Mouse (Mus musculus) embryonic facial prominence, embryonic 13.5 days (tissue): Measurements from ENCODE around the gene Phf1. TPM values are rescaled to one million over a fixed set of nuclear protein-coding genes. Genes with fewer than 3 reads are reported as not detected.

Experiments used
- ATAC-seq: fragments of 200-750 bp; cut with Nextera tagmentation; 2 replicates; pipeline ENCODE4 v1.8.0; 2017; ENCODE audit warnings: low read depth; ENCODE audit not compliant: insufficient number of reproducible peaks, insufficient read depth, low FRiP score, low TSS enrichment
- H3K27ac ChIP-seq: fragments of 300-500 bp; sonication (generic); 2 replicates; pipeline ENCODE4 v1.5.1; 2015; ENCODE audit warnings: moderate library complexity, mild to moderate bottlenecking, inconsistent platforms
- H3K27me3 ChIP-seq: fragments of 300-500 bp; sonication (generic); 2 replicates; pipeline ENCODE4 v1.6.1; 2015; ENCODE audit warnings: mild to moderate bottlenecking, inconsistent platforms
- H3K36me3 ChIP-seq: fragments of 300-500 bp; sonication (generic); 2 replicates; pipeline ENCODE4 v1.6.1; 2015; ENCODE audit warnings: mild to moderate bottlenecking, inconsistent platforms
- H3K4me1 ChIP-seq: fragments of 300-500 bp; sonication (generic); 2 replicates; pipeline ENCODE4 v1.6.1; 2015; ENCODE audit warnings: inconsistent platforms
- H3K4me2 ChIP-seq: fragments of 300-500 bp; sonication (generic); 2 replicates; pipeline ENCODE4 v1.6.1; 2015; ENCODE audit warnings: moderate library complexity, mild to moderate bottlenecking, inconsistent platforms
- H3K4me3 ChIP-seq: fragments of 300-500 bp; sonication (generic); 2 replicates; pipeline ENCODE4 v1.5.1; 2015; ENCODE audit warnings: mild to moderate bottlenecking, inconsistent platforms
- H3K9ac ChIP-seq: fragments of 300-500 bp; sonication (generic); 2 replicates; pipeline ENCODE4 v1.6.1; 2015; ENCODE audit warnings: mild to moderate bottlenecking, inconsistent platforms
- H3K9me3 ChIP-seq: fragments of 300-500 bp; sonication (generic); 2 replicates; pipeline ENCODE4 v1.6.1; 2016; ENCODE audit warnings: inconsistent platforms
- WGBS: fragments of 180-500 bp; shearing (Covaris S2); methylation state at CpG from one replicate; pipeline ENCODE4 v1.1.7; 2015; ENCODE audit warnings: mixed read lengths; 5-methylcytosine and 5-hydroxymethylcytosine counted together
- microRNA-seq: library from miRNA; unstranded; fragments of <30 nt; microRNA quantifications from one replicate; pipeline ENCODE4, GENCODE M21; 2016
- polyA plus RNA-seq: library from polyadenylated mRNA; unstranded; fragments of >200 nt; fragmentation: Nextera tagmentation; extraction: Ambion mirVana; gene quantifications from 2 replicates; pipeline ENCODE4 v1.2.1, GENCODE M21; 2015

The Phf1 gene
- polyA plus RNA-seq, 1 experiment from 2014 or later: 15.4 TPM

DNA sequence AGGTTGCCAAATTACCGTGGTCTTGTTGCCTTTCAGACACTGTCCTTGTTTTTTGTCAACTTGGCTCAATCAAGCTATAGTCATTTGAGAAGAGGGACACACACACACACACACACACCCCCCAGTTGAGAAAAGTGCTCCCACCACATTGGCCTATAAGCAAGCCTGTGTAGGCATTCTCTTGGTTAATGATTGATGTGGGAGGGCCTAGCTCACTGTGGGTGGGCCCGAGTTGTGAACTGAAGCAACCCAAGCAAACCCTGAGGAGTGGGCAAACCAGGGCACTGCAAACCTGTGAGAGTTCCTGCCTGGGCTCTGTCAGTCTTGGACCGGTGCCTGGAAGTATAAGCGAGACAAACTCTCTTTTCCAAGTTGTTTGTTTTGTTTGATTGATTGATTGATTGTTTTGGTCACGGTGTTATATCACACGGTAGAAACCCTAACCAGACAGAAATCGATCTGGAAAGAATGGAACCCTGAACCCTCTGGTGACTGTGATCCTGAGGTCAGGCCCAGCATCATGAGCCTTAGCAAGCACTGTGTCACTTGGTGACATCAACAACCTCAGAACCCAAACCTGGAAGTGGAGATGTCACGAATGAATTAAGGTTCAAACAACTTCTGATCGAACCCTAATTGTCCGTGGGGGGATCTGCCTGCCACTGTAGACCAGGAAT, 52.8 kb downstream of the Phf1 start:
- no peak overlapping the region for H3K27ac ChIP-seq
- 85% methylated on average over 10 of the region's 10 CpGs for WGBS
- H3K9me3 ChIP-seq: no peaks in the 10 kb centered on the region
- no peak overlapping the region for H3K4me3 ChIP-seq
- H3K27me3 ChIP-seq: no peaks in the 10 kb centered on the region
- no peak overlapping the region for H3K9ac ChIP-seq
- no peak overlapping the region for H3K4me2 ChIP-seq
- no peaks in the 10 kb centered on the region for H3K4me1 ChIP-seq
- no peak for ATAC-seq
- H3K36me3 ChIP-seq: peaks cover 3% of the 10 kb centered on the region; the same call in 1 of the 2 replicates

Small RNA genes lying within 50 kb of the gene (microRNA-seq; reads per million reads assigned to microRNA genes)
- not detected for gene Gm27775
- gene Mir3083: not detected
- gene Mir6968: not detected

Other genes with a start within 250 kb of the Phf1 start
- 8.1 and 8.2 TPM in 2 replicates for gene Crebrf, start 217.4 kb upstream of the Phf1 start, polyA plus RNA-seq
- 52.3 and 64.3 TPM in 2 replicates for gene Bnip1, start 152.0 kb upstream of the Phf1 start, polyA plus RNA-seq
- 0.39 and 2.5 TPM in 2 replicates for gene Nkx2-5, start 88.0 kb upstream of the Phf1 start, polyA plus RNA-seq
- gene Kifc5b, start 16.0 kb upstream of the Phf1 start, polyA plus RNA-seq: 8.9 and 10.2 TPM in 2 replicates
- 162 and 180 TPM in 2 replicates for gene Cuta, start 6.5 kb downstream of the Phf1 start, polyA plus RNA-seq
- 3.4 and 3.7 TPM in 2 replicates for gene Syngap1, start 8.2 kb downstream of the Phf1 start, polyA plus RNA-seq
- 16.0 and 16.1 TPM in 2 replicates for gene Zbtb9, start 40.1 kb downstream of the Phf1 start, polyA plus RNA-seq
- gene Bak1, start 96.0 kb downstream of the Phf1 start, polyA plus RNA-seq: 4.6 and 5.7 TPM in 2 replicates
- gene Itpr3, start 124.3 kb downstream of the Phf1 start, polyA plus RNA-seq: 3.8 and 4.0 TPM in 2 replicates
- 328 and 350 TPM in 2 replicates for gene Uqcc2, start 200.9 kb downstream of the Phf1 start, polyA plus RNA-seq
- gene Ip6k3, start 234.7 kb downstream of the Phf1 start, polyA plus RNA-seq: 0.40 and 0.42 TPM in 2 replicates